Mouse (Mus musculus): ENCODE measurements around the gene Rxfp1. TPM values are rescaled to one million over a fixed set of nuclear protein-coding genes. Genes with fewer than 3 reads are reported as not detected.

Gene Rxfp1
- polyA plus RNA-seq, 1 experiment: not detected

- H3K4me2 ChIP-seq (ENCODE audit: low read depth): no peak overlapping the region
- H3ac ChIP-seq (ENCODE audit: control insufficient read depth, insufficient read length): no peak overlapping the region
- H3K36me3 ChIP-seq (ENCODE audit: control insufficient read depth, insufficient read depth): no peaks in the 10 kb centered on the region
- H3K4me3 ChIP-seq: no peak overlapping the region
- no peaks in the 10 kb centered on the region for H3K79me2 ChIP-seq (ENCODE audit: control insufficient read depth, insufficient read depth)
- no peaks in the 10 kb centered on the region for H3K27me3 ChIP-seq (ENCODE audit: control insufficient read depth, insufficient read depth, insufficient read length)
- TF ChIP-seq CEBPB (IDR thresholded peaks at IDR 0.05; ENCODE audit: insufficient read depth, poor library complexity, severe bottlenecking) (no peak), MYOD1 (IDR thresholded peaks at IDR 0.05; ENCODE audit: control insufficient read depth in 1 of 3, insufficient read length in 2 of 3, low read depth in 2 of 3) (no peak), MYOG (IDR thresholded peaks at IDR 0.05; ENCODE audit: control insufficient read depth in 1 of 3, insufficient read depth in 1 of 3, insufficient read length in 2 of 3, low read depth in 2 of 3) (no peak), TCF12 (IDR thresholded peaks at IDR 0.05; ENCODE audit: insufficient read depth, poor library complexity, severe bottlenecking) (no peak), E2F4 (IDR thresholded peaks at IDR 0.05; ENCODE audit: insufficient read depth) (no peak), POLR2A (IDR thresholded peaks at IDR 0.05; ENCODE audit: insufficient read length, low read depth) (no peak), USF1 (IDR thresholded peaks at IDR 0.05; ENCODE audit: low read depth) (no peak), SRF (IDR thresholded peaks at IDR 0.05; ENCODE audit: control insufficient read depth, insufficient read length, low read depth) (no peak), TCF3 (IDR thresholded peaks at IDR 0.05; ENCODE audit: insufficient read length, low read depth) (no peak), REST (IDR thresholded peaks at IDR 0.05; ENCODE audit: insufficient read depth, insufficient read length) (no peak), POLR2AphosphoS2 (IDR thresholded peaks at IDR 0.05; ENCODE audit: insufficient read length, low read depth) (no peak), MAX (IDR thresholded peaks at IDR 0.05; ENCODE audit: low read depth) (no peak)
Measured at GRCm38 (mm10) chr3:79670556-79670955, 67.1 kb downstream of the Rxfp1 start.

GRCm38 (mm10) chr3:79664787-79665408, 72.8 kb downstream of the Rxfp1 start:
- Histone ChIP-seq H3K4me3 (no peak overlapping the region), H3ac (ENCODE audit: control insufficient read depth, insufficient read length) (no peak overlapping the region), H3K4me2 (ENCODE audit: low read depth) (no peak overlapping the region), H3K36me3 (ENCODE audit: control insufficient read depth, insufficient read depth) (no peaks in the 10 kb centered on the region), H3K27me3 (ENCODE audit: control insufficient read depth, insufficient read depth, insufficient read length) (no peaks in the 10 kb centered on the region), H3K79me2 (ENCODE audit: control insufficient read depth, insufficient read depth) (no peaks in the 10 kb centered on the region)
- TF ChIP-seq MYOD1 (IDR thresholded peaks at IDR 0.05; ENCODE audit: control insufficient read depth in 1 of 3, insufficient read length in 2 of 3, low read depth in 2 of 3) (no peak), E2F4 (IDR thresholded peaks at IDR 0.05; ENCODE audit: insufficient read depth) (no peak), POLR2A (IDR thresholded peaks at IDR 0.05; ENCODE audit: insufficient read length, low read depth) (no peak), MAX (IDR thresholded peaks at IDR 0.05; ENCODE audit: low read depth) (no peak), CEBPB (IDR thresholded peaks at IDR 0.05; ENCODE audit: insufficient read depth, poor library complexity, severe bottlenecking) (no peak), MYOG (IDR thresholded peaks at IDR 0.05; ENCODE audit: control insufficient read depth in 1 of 3, insufficient read depth in 1 of 3, insufficient read length in 2 of 3, low read depth in 2 of 3) (no peak), TCF12 (IDR thresholded peaks at IDR 0.05; ENCODE audit: insufficient read depth, poor library complexity, severe bottlenecking) (no peak), REST (IDR thresholded peaks at IDR 0.05; ENCODE audit: insufficient read depth, insufficient read length) (no peak), POLR2AphosphoS2 (IDR thresholded peaks at IDR 0.05; ENCODE audit: insufficient read length, low read depth) (no peak), TCF3 (IDR thresholded peaks at IDR 0.05; ENCODE audit: insufficient read length, low read depth) (no peak), USF1 (IDR thresholded peaks at IDR 0.05; ENCODE audit: low read depth) (no peak), SRF (IDR thresholded peaks at IDR 0.05; ENCODE audit: control insufficient read depth, insufficient read length, low read depth) (no peak)

GRCm38 (mm10) chr3:79656682-79657081, 81.0 kb downstream of the Rxfp1 start:
- Histone ChIP-seq H3K4me3 (no peak overlapping the region), H3K36me3 (ENCODE audit: control insufficient read depth, insufficient read depth) (no peaks in the 10 kb centered on the region), H3K4me2 (ENCODE audit: low read depth) (no peak overlapping the region), H3ac (ENCODE audit: control insufficient read depth, insufficient read length) (no peak overlapping the region), H3K79me2 (ENCODE audit: control insufficient read depth, insufficient read depth) (no peaks in the 10 kb centered on the region), H3K27me3 (ENCODE audit: control insufficient read depth, insufficient read depth, insufficient read length) (no peaks in the 10 kb centered on the region)
- TF ChIP-seq POLR2A (IDR thresholded peaks at IDR 0.05; ENCODE audit: insufficient read length, low read depth) (no peak), MYOG (IDR thresholded peaks at IDR 0.05; ENCODE audit: control insufficient read depth in 1 of 3, insufficient read depth in 1 of 3, insufficient read length in 2 of 3, low read depth in 2 of 3) (no peak), E2F4 (IDR thresholded peaks at IDR 0.05; ENCODE audit: insufficient read depth) (no peak), TCF3 (IDR thresholded peaks at IDR 0.05; ENCODE audit: insufficient read length, low read depth) (no peak), MYOD1 (IDR thresholded peaks at IDR 0.05; ENCODE audit: control insufficient read depth in 1 of 3, insufficient read length in 2 of 3, low read depth in 2 of 3) (no peak), SRF (IDR thresholded peaks at IDR 0.05; ENCODE audit: control insufficient read depth, insufficient read length, low read depth) (no peak), USF1 (IDR thresholded peaks at IDR 0.05; ENCODE audit: low read depth) (no peak), TCF12 (IDR thresholded peaks at IDR 0.05; ENCODE audit: insufficient read depth, poor library complexity, severe bottlenecking) (no peak), MAX (IDR thresholded peaks at IDR 0.05; ENCODE audit: low read depth) (no peak), CEBPB (IDR thresholded peaks at IDR 0.05; ENCODE audit: insufficient read depth, poor library complexity, severe bottlenecking) (no peak), POLR2AphosphoS2 (IDR thresholded peaks at IDR 0.05; ENCODE audit: insufficient read length, low read depth) (no peak), REST (IDR thresholded peaks at IDR 0.05; ENCODE audit: insufficient read depth, insufficient read length) (no peak)

- no peak overlapping the region for H3ac ChIP-seq (ENCODE audit: control insufficient read depth, insufficient read length)
- no peaks in the 10 kb centered on the region for H3K36me3 ChIP-seq (ENCODE audit: control insufficient read depth, insufficient read depth)
- no peak overlapping the region for H3K4me3 ChIP-seq
- H3K4me2 ChIP-seq (ENCODE audit: low read depth): no peak overlapping the region
- no peaks in the 10 kb centered on the region for H3K27me3 ChIP-seq (ENCODE audit: control insufficient read depth, insufficient read depth, insufficient read length)
- no peak for TF ChIP-seq MYOD1 (IDR thresholded peaks at IDR 0.05; ENCODE audit: control insufficient read depth in 1 of 3, insufficient read length in 2 of 3, low read depth in 2 of 3)
- no peak for TF ChIP-seq TCF3 (IDR thresholded peaks at IDR 0.05; ENCODE audit: insufficient read length, low read depth)
- TF ChIP-seq E2F4 (IDR thresholded peaks at IDR 0.05; ENCODE audit: insufficient read depth): no peak
- TF ChIP-seq CEBPB (IDR thresholded peaks at IDR 0.05; ENCODE audit: insufficient read depth, poor library complexity, severe bottlenecking): no peak
- TF ChIP-seq MAX (IDR thresholded peaks at IDR 0.05; ENCODE audit: low read depth): no peak
- TF ChIP-seq POLR2A (IDR thresholded peaks at IDR 0.05; ENCODE audit: insufficient read length, low read depth): no peak
- no peak for TF ChIP-seq TCF12 (IDR thresholded peaks at IDR 0.05; ENCODE audit: insufficient read depth, poor library complexity, severe bottlenecking)
- no peak for TF ChIP-seq MYOG (IDR thresholded peaks at IDR 0.05; ENCODE audit: control insufficient read depth in 1 of 3, insufficient read depth in 1 of 3, insufficient read length in 2 of 3, low read depth in 2 of 3)
- TF ChIP-seq USF1 (IDR thresholded peaks at IDR 0.05; ENCODE audit: low read depth): no peak
- no peak for TF ChIP-seq POLR2AphosphoS2 (IDR thresholded peaks at IDR 0.05; ENCODE audit: insufficient read length, low read depth)
- no peak for TF ChIP-seq SRF (IDR thresholded peaks at IDR 0.05; ENCODE audit: control insufficient read depth, insufficient read length, low read depth)
- no peak for TF ChIP-seq REST (IDR thresholded peaks at IDR 0.05; ENCODE audit: insufficient read depth, insufficient read length)
- H3K79me2 ChIP-seq (ENCODE audit: control insufficient read depth, insufficient read depth): no peaks in the 10 kb centered on the region
Measured at GRCm38 (mm10) chr3:79652129-79652528, 85.6 kb downstream of the Rxfp1 start.

Measured in myocyte (in vitro differentiated cells).